Mouse (Mus musculus): ENCODE measurements around the gene Trp53i13.

Trp53i13 gene

GRCm38 (mm10) chr11:77492911-77493332, 22.9 kb downstream of the Trp53i13 start:
- peak; percentile 88 for DNase-seq (ENCODE audit: extremely low spot score, low spot score)

- DNase-seq (ENCODE audit: extremely low spot score, low spot score), result peak; percentile 38
Observed at GRCm38 (mm10) chr11:77492311-77492871, 23.4 kb downstream of the Trp53i13 start.

GRCm38 (mm10) chr11:77491502-77492291, 24.1 kb downstream of the Trp53i13 start:
- no peak for DNase-seq (ENCODE audit: extremely low spot score, low spot score)

GRCm38 (mm10) chr11:77491123-77491501, 24.7 kb downstream of the Trp53i13 start:
- DNase-seq (ENCODE audit: extremely low spot score, low spot score), result peak; percentile 98

- no peak for DNase-seq (ENCODE audit: extremely low spot score, low spot score)
Observed at GRCm38 (mm10) chr11:77490451-77490850, 25.3 kb downstream of the Trp53i13 start.

GRCm38 (mm10) chr11:77489591-77490235, 26.1 kb downstream of the Trp53i13 start, which contains the start of gene Ankrd13b:
Ankrd13b (minus strand) TSS chr11:77489678.
- peak; percentile 83 for DNase-seq (ENCODE audit: extremely low spot score, low spot score)

- peak; percentile 62 for DNase-seq (ENCODE audit: extremely low spot score, low spot score)
Observed at GRCm38 (mm10) chr11:77488771-77489581, 26.8 kb downstream of the Trp53i13 start.

- no peak for DNase-seq (ENCODE audit: extremely low spot score, low spot score)
Observed at GRCm38 (mm10) chr11:77486798-77487197, 29.0 kb downstream of the Trp53i13 start.

- no peak for DNase-seq (ENCODE audit: extremely low spot score, low spot score)
Observed at GRCm38 (mm10) chr11:77485229-77485628, 30.6 kb downstream of the Trp53i13 start.

GRCm38 (mm10) chr11:77483510-77484255, 32.1 kb downstream of the Trp53i13 start:
- no peak for DNase-seq (ENCODE audit: extremely low spot score, low spot score)

- no peak for DNase-seq (ENCODE audit: extremely low spot score, low spot score)
Observed at GRCm38 (mm10) chr11:77483043-77483442, 32.7 kb downstream of the Trp53i13 start.

GRCm38 (mm10) chr11:77476895-77477294, 38.9 kb downstream of the Trp53i13 start:
- no peak for DNase-seq (ENCODE audit: extremely low spot score, low spot score)

GRCm38 (mm10) chr11:77476216-77476615, 39.6 kb downstream of the Trp53i13 start:
- no peak for DNase-seq (ENCODE audit: extremely low spot score, low spot score)

- no peak for DNase-seq (ENCODE audit: extremely low spot score, low spot score)
Observed at GRCm38 (mm10) chr11:77472775-77473174, 43.0 kb downstream of the Trp53i13 start.

GRCm38 (mm10) chr11:77471407-77471806, 44.4 kb downstream of the Trp53i13 start:
- DNase-seq (ENCODE audit: extremely low spot score, low spot score), result no peak

- no peak for DNase-seq (ENCODE audit: extremely low spot score, low spot score)
Observed at GRCm38 (mm10) chr11:77468397-77468796, 47.4 kb downstream of the Trp53i13 start.

GRCm38 (mm10) chr11:77467784-77468183, 48.0 kb downstream of the Trp53i13 start:
- DNase-seq (ENCODE audit: extremely low spot score, low spot score), result peak; percentile 54

- peak; percentile 65 for DNase-seq (ENCODE audit: extremely low spot score, low spot score)
Observed at GRCm38 (mm10) chr11:77467157-77467556, 48.6 kb downstream of the Trp53i13 start.

GRCm38 (mm10) chr11:77466544-77466943, 49.2 kb downstream of the Trp53i13 start:
- DNase-seq (ENCODE audit: extremely low spot score, low spot score), result no peak

GRCm38 (mm10) chr11:77465111-77465510, 50.7 kb downstream of the Trp53i13 start:
- no peak for DNase-seq (ENCODE audit: extremely low spot score, low spot score)

GRCm38 (mm10) chr11:77464684-77465083, 51.1 kb downstream of the Trp53i13 start:
- DNase-seq (ENCODE audit: extremely low spot score, low spot score), result no peak
